Mouse (Mus musculus) ovary, adult 18-20 months (tissue): ENCODE results near the gene Cul9.

ENCODE experiments used
- DNase-seq: peaks from one replicate; pipeline ENCODE4 v3.0.0; 2022; ENCODE audit warnings: low spot score, mixed read lengths

Gene Cul9

GRCm38 (mm10) chr17:46553469-46553868, 7.3 kb upstream of the Cul9 start:
- no peak for DNase-seq

DNA sequence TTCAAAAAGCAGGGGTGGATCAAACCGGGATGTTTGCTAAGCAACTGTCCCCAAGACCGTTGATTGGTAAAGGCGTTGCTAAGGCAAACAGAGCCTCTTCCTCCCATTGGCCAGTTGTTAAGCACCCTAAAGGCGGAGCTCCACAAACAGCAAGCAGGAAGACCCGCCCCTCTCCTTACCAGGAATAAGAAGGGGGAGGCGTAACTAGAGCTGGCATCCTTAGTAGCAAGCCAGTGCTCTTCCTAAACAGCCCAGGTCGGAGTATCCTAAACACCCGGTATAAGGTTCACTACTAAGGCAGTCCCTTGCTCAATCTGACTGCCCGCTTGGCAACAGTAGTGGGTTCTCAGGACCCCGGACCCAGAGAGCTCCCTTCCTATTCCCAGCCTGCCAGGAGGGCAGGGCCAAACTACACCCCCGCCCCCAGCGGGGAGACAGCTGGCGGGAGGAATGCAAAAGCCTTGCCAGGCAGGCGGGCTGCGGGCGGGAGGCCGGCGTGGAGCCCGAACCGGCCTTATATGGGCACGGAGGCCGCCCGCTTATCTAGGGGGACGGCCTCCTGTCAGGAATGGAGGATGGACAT, 6.7 kb upstream of the Cul9 start:
- peak; percentile 88 for DNase-seq

GRCm38 (mm10) chr17:46552151-46552550, 6.0 kb upstream of the Cul9 start:
- DNase-seq: no peak

DNA sequence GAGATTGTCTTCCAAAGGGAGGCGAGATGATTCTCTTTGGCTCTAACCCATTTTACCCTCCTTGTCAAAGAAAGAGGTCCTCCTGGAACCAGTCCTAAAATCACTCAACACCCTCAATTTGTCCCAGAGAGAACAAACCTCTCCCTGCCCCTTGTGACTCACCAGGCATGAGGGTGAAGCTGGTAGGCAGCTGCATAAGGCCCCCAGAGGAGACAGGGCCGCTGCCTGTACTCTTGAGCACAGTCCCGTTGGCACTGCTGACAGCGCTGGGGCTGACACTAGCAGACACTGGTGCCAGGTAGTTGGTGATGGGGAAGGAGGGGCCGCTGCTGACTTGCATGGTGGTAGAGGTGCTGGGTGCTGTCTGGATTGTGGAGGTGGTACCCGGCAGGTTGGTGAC, 5.2 kb upstream of the Cul9 start:
- DNase-seq: no peak

- no peak for DNase-seq
Measured at GRCm38 (mm10) chr17:46550904-46551303, 4.7 kb upstream of the Cul9 start.

GRCm38 (mm10) chr17:46549642-46550041, 3.5 kb upstream of the Cul9 start:
- DNase-seq: no peak

DNA sequence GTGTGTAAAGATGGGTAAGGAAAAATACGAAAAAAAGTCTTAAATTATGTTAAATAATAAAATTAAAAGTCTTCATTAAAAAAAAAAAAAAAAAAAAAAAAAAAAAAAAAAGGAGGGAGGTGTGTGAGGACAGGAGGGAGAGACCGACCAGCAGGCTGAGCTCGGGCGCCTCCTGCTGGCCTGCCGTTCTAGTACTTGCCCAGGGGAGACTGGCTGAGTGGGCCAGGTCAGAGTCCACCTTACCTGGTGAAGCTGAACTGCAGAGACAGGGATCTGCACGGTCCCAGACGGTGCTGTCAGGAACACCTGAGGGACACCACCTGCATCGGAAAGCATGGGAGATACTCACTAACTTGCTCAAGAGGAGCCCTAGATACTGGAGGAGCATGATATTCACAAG, 3.0 kb upstream of the Cul9 start:
- DNase-seq: no peak

DNA sequence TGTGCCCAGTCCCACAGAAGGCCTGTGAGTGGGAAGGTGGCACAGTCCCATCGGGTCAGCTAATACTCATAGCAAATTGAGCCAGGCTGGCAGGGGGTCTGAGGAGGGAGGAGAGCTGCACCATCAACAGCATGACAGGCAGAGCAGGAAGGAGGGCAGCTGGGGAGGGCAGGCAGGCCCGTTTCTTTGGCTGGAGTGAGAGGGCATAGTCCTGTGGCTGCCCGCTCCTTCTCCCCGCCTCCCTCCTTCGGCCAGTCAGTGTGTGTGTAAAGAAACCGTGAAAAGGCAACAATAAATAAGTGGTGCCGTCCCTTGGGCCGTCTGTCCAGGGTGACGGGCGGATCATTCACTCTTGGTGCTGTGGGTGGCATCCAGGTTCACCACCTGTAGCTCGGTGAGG, 2.6 kb upstream of the Cul9 start:
- DNase-seq: no peak

- DNase-seq: no peak
Measured at GRCm38 (mm10) chr17:46547923-46548322, 1.7 kb upstream of the Cul9 start.

DNA sequence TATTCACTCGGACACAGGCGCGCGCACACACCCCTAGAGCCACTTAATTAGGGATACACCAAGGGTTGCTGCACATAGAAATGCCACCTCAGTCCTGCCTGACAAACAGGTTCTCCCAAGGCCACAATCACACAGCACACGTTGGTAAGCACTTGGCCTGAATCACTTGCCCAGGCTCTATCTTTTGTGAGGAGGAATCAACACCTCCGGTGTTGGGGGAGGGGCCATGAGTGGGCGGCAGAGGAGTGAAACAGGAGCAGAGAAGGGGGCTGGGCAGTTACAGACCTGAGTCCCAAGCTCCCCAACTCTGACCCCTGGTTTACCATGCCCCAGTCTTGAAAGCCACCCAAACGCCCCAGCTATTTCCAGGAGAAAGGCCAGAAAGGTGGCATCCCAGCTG, 807 bp upstream of the Cul9 start:
- DNase-seq: no peak

- no peak for DNase-seq
Measured at GRCm38 (mm10) chr17:46546591-46546990, 403 bp upstream of the Cul9 start.

- no peak for DNase-seq
Measured at GRCm38 (mm10) chr17:46543661-46544060, 2.5 kb downstream of the Cul9 start.

- no peak for DNase-seq
Measured at GRCm38 (mm10) chr17:46525579-46526307, 20.4 kb downstream of the Cul9 start.

GRCm38 (mm10) chr17:46525065-46525464, 21.1 kb downstream of the Cul9 start:
- no peak for DNase-seq

DNA sequence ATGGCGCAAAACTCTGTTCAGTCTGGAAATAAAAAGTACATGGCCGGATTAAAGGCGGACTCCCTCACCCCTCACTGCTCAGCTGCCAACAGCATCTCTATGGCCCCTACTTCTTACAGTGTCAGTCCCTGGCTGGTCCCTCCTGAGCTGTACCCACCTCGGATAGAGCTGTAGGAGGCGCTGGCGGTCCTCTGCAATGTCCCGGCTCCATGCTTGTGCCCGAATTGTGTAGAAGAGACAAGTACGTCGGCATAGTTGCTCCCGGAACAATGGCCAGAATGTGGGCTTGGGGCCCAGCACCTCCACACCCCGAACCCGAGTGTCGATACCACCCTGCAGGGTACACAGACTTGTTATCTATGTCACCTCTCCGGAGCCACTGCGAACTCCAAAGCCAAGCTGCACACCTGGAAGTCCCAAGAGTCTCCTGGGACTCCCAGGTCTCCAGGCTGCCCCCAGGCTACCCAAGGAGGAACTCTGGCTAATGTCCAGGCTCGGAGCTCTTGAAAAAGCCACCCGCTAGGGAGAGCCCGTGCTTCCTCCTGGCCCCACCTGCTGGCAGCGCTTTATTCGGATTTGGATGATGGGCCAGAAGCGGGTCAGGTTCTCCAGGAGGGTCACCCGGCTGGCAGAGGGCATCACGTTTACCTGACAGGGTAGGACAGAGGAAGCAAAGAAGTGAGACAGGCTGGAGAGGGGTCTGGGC, 24.1 kb downstream of the Cul9 start:
- DNase-seq: no peak

DNA sequence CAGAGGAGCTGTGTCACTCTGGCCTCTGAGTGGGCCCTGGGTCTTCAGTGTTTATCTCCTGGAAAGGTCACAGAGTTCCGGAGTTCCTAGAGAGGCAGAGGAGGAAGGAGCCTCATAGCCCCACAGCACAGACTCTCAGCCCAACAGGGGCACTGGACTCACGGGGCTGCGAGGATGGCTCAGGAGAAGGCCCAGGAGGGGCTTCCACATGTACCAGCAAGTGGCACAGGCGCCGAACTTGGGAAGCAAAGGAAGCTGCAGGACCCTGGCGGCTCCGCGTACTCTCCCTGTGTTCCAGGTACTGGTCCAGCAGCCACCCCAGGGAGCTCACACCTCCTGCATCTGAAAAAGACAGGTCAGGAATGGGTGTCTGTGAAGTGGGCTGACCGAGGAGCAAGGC, 25.0 kb downstream of the Cul9 start:
- DNase-seq: no peak

DNA sequence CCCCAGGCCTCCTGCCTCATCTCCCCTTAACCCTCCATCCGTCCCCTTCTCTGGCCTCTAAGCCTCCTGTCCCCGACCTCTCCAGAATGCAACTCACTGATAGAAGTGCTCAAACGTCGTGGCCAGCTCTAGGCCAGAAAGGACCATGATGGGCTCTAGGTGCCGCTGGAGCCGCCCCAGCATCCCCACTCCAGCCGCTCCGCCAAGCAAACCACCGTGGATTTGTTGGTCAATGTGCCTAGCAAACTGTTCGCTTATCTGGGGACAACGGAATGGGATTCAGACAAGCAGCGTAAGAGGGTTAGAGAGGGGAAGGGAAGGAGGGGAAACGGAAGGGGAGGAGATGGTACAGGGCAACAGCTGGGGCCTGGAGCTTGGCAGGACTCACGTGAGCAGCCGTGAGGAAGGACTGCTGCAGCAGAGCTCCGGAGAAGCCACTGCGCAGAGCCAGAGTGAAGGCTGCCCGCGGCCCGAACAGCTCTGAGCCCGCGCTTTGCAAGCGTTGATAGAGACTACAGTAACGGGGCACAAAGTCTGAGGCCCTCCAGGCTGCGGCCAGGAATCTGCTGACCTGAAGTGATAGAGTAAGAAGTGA, 25.7 kb downstream of the Cul9 start:
- DNase-seq: no peak

DNA sequence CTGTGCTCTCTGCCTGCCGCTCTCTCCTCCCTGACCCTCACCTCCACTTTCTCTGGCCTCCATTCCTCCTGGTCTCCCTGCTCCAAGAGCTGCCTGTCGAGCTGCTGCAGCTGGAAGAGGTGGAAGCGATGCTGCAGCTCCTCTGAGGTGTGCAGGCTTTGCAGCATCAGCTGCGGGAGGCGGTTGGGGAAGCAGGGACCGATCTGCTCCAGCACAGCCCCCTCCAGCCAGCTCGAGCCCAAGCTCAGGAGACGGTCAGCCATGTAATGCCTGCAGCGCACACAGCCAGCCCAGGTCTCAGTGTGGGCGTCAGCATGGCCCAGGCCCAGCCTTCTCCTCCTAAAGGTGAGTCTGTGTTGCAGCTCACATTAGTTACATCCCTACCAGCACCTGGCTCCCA, 26.2 kb downstream of the Cul9 start:
- DNase-seq: no peak

- no peak for DNase-seq
Measured at GRCm38 (mm10) chr17:46513329-46513728, 32.9 kb downstream of the Cul9 start.

GRCm38 (mm10) chr17:46511059-46511710, 35.0 kb downstream of the Cul9 start:
- no peak for DNase-seq

- no peak for DNase-seq
Measured at GRCm38 (mm10) chr17:46505617-46506016, 40.6 kb downstream of the Cul9 start.

DNA sequence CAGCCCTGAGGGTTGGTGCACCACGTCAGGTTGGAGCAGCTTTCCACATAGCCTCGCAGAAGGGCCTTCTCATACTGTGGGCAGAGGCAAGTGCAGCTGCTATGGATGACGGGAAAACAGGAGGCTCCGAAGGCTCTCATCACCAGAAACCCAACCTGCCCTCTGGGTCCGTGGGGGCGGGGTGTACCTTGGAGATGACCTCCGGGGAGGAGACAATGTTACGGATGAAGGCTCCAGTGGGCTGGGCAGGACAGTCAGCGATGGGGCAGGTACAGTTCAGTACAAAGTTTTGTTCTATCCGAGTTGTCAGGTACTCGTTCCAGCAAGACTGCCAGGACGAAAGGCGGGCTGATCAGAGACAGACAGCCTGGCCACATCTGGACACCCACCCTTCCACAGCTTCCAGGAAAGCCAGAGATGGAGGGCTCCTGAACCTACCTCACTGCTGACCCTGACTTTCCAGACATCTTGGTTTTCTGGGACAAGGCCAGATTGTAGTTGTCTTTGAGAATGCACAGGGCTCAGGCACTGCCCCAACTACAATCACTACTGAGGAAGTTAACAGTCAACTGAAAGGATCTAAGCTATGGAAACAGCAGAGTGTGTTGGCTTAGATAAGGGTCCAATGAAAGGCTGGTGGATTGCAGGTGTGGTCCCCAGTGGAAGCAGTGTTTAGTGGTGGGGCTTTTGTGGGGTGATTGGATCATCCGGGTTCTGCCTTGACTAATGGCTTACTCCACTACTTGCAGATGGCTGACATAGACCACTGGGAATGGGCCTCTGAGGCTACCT, 42.1 kb downstream of the Cul9 start:
- no peak for DNase-seq
